Mouse (Mus musculus): Measurements from ENCODE around the gene 4930469K13Rik. TPM values are rescaled to one million over a fixed set of nuclear protein-coding genes. Genes with fewer than 3 reads are reported as not detected.
A peak's percentile ranks its signal among the peaks of the same experiment; 100 is the strongest.
"Not testable (repeated sequence)": the region's sequence is repeated elsewhere in the genome, so short reads cannot be mapped to it uniquely, and the experiment has no call there.

4930469K13Rik gene
- polyA plus RNA-seq (2012; rRNA removed), result not detected in 2 replicates

DNA sequence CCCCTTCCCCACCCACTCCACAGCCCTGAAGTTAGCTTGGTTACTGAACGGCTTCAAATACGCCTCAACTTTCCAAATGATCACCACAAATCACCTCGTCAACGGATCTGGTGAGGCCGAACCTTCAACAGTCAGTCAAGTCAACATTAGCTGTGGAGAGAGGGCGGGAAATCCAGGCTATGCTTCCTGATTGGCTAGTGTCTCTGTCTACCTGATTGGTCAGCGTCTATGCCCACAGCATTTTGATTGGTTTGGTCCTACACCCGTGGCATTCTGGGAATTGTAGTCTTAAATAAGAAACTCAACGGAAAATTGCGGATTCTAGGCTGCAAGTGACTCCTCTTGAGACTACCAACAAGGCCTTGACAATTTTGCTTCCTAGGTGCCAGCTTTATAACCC lies at the start of gene 4930469K13Rik:
Gene 4930469K13Rik, minus strand, starts transcription at position 133 of the 400 bp plus-strand sequence.
- DNase-seq (ENCODE audit: extremely low spot score in 1 of 2, low spot score in 1 of 2), result no peak

DNA sequence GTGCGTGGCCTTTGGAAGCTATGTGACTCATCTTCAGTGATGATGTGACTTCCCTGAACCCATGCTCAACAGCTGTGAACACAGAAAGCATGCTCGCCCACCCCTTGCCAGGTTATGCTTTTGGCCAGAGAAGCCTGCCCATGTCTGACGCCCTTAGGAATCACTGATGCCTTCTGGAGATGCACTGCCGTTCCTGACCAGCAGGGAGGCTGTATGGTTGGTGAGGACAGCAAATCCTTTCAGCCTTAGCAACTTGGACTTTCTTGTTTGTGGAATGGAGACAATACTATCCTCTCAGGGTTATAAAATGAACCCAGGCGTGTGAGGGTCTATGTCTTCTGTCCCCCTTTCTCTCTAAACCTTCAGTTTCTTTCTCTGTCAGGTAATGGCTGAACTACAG lies 48.6 kb upstream of the 4930469K13Rik start:
- no peak for DNase-seq (ENCODE audit: extremely low spot score in 1 of 2, low spot score in 1 of 2)

DNA sequence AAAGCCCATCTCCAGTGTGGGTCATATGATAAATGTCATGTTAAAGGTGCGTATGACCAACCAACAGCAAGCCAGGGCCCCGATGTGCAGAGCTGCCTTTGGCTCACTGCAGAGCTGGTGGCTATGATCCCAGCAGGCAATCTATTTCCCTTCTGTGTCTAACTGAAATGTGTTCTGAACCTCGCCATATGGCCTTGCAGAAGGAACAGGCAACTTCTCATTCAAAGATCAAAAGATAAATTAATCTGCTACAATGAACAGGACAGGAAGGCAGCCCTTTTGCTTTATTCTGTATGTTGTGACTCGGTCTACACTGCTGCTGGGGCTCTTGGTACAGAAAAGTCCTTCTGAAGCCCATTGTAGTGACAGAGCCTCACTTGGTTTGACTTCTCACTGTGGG lies 46.1 kb upstream of the 4930469K13Rik start:
- no peak for DNase-seq (ENCODE audit: extremely low spot score in 1 of 2, low spot score in 1 of 2)

DNA sequence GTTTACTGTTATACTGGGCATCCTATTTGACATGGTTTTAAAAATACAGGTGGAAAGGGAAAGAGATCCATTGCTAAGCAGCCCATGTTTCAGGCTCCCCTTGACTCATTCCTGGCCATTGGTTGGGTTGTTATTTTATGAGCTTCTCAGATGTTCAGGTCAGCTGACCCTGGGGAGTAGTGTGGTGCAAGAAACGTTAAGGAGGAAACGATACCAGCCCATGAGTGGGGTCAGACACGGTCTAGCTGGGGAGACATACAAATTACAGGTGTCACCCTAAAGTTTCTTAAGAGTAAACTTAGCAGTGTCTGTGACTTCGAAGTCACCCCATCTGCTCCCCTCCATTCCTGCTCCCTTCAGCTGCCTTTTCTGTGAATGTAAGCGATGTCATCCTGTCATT lies 45.6 kb upstream of the 4930469K13Rik start:
- DNase-seq (ENCODE audit: extremely low spot score in 1 of 2, low spot score in 1 of 2), result no peak

DNA sequence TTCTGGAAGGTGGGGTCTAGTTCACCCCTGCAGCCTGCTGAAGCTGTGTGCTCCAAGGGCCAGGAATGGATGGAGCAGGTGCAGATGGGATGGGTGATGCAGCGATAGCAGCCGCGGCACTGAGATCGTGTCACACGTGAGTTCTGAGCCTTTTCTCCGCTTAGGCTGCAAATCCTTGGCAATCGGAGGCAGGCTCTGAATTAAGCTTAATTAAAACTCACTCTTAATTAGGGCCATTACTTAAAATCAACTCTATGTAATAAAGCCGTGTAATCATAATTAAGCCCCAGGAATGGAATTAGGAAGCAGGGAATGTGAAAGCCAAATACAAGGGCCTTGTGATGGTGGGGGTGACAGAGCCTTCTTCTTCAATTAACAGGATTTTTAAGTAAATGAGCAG lies 40.9 kb upstream of the 4930469K13Rik start:
- no peak for DNase-seq (ENCODE audit: extremely low spot score in 1 of 2, low spot score in 1 of 2)

DNA sequence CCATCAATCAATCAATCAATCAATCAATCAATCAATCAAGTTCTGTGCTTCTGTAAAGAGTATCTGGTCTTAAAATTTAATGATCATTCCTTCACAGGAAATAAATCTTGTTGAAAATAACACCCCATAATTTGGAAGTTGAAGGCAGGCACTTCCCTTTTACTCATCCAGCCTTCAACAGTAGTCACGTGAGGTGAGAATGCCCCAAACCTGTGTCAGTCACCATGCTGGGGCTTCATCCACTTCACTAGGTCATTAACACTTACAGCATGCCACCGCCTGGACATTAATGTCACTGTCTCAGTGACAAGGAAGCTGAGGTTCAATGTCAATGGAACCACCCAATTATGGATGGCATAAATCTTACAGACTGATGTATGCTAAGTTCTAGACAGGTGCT lies 30.1 kb upstream of the 4930469K13Rik start:
- DNase-seq (ENCODE audit: extremely low spot score in 1 of 2, low spot score in 1 of 2), result no peak

DNA sequence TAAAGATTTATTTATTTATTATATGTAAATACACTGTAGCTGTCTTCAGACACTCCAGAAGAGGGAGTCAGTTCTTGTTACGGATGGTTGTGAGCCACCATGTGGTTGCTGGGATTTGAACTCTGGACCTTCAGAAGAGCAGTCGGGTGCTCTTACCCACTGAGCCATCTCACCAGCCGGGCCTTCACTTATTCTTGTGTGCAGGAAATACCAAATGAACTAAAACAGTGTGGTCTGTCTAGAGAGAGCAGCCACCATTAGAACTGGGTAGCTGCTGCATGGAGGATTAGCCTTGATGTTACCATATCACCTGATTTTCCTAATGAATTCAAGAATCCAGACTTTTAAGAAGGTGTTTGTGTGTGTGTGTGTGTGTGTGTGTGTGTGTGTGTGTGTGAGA lies 27.4 kb upstream of the 4930469K13Rik start:
- DNase-seq (ENCODE audit: extremely low spot score in 1 of 2, low spot score in 1 of 2), result not testable (repeated sequence)

DNA sequence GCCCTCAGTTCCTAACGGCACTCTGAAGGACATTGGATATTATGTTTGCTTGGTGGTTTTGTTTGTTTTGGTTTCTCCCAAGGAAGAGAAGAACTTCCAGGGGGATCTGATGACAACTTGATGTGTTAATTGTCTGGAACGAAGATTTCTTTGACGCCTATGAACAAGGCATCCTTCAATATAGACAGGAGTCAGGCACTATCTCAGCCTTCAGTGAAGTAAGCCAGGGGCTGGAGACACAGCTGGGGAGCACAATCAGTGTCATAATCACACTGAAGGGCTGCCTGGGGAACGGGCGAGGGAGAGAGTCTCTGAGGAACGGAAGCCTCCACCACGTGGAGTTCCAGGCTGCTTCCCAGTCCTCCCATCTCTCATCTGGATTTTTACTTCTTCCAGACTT lies 26.5 kb upstream of the 4930469K13Rik start:
- DNase-seq (ENCODE audit: extremely low spot score in 1 of 2, low spot score in 1 of 2), result no peak

DNA sequence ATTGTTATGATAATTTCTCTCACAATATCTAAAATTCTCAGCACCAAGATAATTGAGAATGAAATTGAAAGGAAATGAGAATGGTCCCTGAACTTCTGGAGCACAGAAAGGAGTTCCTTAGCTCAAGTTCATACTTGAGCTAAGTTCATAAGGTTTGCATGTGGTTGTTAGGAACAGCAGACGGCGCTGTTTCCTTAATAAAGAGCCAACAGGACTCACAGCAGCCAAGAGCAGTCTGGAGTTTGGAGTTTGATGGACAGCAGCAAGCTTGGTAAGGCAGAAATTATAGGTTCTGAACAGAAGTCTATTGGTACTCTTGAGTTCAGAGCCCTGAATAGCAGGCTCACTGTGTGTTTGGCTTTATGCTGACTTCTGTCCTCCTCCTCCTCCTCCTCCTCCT lies 24.8 kb upstream of the 4930469K13Rik start:
- DNase-seq (ENCODE audit: extremely low spot score in 1 of 2, low spot score in 1 of 2), result peak in 1 of 2 experiments; percentile 48

DNA sequence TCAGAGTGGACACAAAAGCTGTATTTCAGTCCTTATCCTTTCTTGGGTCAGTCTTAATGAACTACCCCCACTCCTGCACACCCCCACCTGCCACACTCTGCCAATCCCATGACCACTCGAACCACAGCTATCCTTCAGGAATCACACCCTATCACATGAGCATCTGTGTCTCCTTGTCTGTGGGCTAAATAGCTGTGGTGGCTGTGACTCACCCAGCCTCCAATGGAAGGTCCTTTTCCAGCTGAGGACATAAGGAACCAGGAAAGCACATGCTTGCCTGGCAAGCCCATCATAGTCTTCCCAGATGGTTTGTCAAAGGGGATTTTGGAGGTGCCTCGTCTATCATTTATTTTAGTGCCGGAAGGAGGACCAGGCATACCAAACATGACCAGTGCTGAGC lies 20.0 kb upstream of the 4930469K13Rik start:
- no peak for DNase-seq (ENCODE audit: extremely low spot score in 1 of 2, low spot score in 1 of 2)

DNA sequence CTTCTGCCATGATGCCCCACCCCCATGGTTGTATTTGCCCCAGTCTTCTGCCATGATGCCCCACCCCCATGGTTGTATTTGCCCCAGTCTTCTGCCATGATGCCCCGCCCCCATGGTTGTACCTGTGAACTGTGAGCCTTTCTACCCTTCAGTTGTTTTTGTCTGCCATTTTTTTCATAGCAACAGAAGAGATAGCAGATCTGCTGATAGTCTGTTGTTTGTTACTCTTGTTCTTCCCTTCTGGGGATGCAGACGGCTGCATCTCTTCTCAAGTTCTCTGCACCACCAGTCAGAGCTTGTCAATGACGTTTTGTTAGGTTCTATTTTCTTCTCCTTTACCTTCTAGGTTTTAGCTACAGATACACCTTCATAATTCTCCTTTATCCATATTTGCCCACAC lies 19.2 kb upstream of the 4930469K13Rik start:
- DNase-seq (ENCODE audit: extremely low spot score in 1 of 2, low spot score in 1 of 2), result no peak

DNA sequence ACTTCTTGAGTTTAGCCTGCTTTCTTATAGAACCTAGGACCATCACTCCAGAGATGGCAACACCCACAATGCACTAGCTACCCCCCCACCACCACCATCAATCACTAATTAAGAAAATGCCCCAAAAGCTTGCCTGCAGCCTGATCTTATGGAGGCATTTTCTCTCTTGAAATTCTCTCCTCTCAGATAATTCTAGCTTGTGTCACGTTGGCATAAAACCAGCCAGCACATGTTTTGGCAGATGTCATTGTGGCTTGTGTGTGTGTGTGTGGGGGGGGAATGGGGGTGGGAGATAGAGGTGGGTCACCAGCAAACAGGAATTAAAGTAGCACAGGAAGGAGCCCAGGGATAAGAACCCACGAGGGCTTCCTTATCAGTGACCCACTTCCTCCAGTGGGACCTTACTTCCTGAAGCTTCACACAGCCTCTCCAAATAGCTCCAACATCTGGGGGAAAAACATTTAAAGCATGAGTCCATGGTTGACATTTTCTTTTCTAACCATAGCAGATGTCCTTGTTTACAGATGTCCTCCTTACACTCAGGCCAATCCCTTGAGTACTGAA lies 18.3 kb upstream of the 4930469K13Rik start:
- DNase-seq (ENCODE audit: extremely low spot score in 1 of 2, low spot score in 1 of 2), result no peak

DNA sequence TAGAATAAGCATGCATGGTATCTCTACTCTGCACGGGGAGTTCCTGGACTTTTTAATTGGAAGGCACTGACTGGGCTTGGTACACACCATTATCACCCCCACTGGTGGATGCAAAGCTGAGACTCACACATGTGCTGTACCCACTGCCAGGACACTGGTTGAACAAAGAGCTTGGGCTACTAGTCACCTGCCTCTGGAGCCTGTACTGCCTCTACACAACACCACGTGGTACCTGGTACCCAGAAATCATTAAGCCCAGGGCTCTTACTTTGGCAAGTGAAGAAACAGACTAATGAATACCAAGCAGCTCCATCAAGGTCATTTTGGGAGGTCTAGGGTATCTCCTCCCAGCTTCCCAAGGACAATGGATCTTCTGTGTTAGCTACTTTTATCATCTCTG lies 15.4 kb upstream of the 4930469K13Rik start:
- no peak for DNase-seq (ENCODE audit: extremely low spot score in 1 of 2, low spot score in 1 of 2)

DNA sequence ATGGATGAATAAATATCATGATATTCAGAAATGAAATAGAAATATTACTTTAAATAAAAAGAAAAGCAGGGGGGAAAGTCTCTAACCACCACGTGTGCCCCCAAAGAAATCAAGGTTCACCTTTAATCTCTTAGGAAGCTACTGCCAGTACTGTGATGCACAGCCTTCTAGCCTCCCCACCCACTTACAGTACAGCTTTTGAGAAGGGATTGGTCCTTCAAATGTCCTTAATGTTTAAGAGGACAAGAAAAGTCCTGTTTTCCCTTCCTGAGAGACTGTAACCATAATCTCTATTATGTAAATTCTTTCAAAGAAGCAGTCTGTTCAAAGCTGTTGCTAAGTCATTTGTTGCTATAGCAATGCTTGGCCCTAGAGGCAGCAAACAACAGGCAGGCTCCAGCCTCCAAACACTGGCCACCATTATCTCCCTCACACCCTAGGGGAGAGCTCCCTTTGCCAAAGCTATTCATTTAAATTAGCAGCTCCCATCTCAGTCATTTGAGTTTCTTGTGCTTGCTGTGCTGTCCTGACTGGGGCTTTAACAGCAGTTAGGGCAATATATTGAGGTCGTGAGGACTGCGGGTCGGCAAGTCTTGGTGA lies 14.5 kb upstream of the 4930469K13Rik start:
- DNase-seq (ENCODE audit: extremely low spot score in 1 of 2, low spot score in 1 of 2), result peak; percentile 11 to 54

DNA sequence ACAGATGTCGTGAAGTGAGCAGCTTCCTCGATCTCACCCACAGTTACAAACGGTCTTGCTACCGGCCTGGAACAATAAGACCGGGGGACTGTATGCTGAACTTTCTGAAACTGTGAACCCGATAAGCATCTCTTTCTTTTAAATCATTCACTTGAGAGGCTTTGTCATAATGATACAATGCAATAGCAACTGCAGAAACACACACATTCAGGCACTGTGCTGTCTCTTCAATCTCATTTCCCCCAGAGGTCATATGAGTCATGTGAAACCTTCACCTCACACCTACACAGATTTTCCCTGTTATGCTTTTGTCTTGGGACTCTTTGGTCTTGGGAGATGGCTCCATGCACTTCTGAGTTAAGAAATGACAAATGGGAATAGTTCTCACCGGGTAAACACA lies 13.6 kb upstream of the 4930469K13Rik start:
- DNase-seq (ENCODE audit: extremely low spot score in 1 of 2, low spot score in 1 of 2), result no peak

DNA sequence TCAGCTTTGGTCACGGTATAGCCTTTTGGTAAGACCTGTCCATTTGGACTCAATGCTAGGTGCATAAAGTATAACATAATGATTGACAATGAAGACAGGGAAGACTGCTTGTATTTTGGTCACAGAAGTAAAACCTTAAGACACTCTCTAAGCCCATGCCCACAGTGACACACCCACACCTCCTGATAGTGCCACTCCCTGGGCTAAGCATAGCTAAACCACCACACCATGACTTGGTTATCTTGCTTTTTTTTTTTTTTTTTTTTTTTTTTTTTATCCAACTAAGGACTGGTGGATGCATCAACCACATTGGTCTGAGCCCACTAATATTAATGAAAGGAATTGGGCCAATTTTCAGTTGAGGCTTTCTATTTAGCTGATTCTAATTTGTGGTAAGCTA lies 10.9 kb upstream of the 4930469K13Rik start:
- DNase-seq (ENCODE audit: extremely low spot score in 1 of 2, low spot score in 1 of 2), result no peak

DNA sequence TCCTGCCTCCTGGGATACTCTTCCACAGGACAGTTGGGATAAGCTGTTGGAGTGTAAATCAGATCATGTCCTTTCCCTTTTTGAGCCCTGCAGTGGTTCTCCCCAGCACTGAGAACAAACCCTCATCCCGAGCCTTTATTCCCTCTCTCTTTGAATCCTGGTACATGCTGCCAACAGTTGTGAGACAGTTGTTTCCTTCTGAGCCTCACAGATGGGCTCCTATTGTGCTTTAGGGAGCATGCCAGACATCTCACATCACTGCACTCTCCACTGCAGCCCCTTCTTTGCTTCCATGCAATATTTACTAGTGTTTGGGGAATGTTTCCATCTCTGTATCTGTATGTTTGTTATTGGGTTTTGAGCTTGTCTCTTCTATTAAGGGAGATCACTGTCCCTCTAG lies 6.6 kb upstream of the 4930469K13Rik start:
- no peak for DNase-seq (ENCODE audit: extremely low spot score in 1 of 2, low spot score in 1 of 2)

DNA sequence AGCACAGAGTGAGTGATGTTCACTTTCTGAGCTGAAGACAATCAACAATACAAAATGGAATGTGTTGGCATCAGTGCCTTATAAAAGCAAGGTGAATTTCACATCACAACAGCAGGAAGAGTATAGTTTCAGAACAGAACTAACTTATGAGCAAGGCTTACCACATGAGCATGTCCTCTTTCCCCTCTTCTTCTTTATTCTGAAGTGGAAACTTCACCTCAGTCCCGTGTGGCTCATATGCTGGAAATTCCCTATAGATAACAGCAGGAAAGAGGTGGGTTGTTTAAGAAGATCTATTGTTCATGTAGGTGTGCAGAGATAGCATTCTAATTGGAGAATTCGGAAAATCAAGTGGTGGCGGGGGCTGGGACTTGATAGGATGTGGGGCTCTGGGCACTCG lies 3.5 kb upstream of the 4930469K13Rik start:
- no peak for DNase-seq (ENCODE audit: extremely low spot score in 1 of 2, low spot score in 1 of 2)

DNA sequence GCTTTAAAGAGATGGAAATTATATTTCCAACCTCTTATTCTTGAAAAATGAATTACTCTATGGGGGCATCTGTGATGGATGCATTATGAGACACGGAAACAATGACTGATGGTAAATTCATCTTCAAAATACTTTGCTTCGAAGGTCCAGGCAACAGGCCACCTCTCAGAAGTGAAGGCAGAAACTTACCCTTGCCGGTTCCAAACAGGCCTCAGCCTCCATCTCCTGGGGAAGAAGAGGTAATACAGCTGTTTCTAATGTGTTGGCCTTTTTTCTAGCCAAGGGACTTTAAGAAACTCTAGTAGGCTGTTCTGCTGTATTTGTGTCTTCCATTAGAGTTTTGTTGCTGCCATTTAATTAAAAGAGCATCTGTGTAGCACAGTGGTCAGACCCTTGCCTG lies 11.3 kb downstream of the 4930469K13Rik start:
- no peak for DNase-seq (ENCODE audit: extremely low spot score in 1 of 2, low spot score in 1 of 2)

DNA sequence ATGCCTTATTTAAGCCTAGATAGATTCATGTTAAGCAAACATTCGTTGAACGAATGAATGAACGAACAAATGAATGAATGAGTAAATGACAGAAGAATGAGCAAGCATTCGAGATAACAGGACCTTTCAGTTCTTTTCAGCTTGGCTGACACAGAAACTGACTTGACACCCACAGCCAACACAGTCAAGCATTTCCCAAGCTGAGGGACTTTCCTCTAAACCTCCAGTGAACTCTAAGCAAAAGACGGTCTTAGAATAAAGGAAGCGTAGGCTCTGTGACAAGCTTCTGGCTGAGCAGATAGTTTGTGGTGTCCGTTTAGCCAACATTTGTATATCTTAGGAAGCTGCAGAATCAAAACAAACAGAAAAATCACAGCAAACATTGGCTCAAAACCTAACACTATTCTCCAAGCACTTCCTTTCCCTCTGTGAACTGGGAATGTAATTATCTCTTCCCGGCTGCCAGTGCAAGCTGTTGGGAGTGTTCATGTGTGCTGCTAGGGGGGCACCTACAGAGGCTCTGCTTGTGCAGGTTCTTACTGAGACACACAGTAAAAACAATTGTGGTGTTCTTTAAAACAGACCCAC lies 12.1 kb downstream of the 4930469K13Rik start:
- no peak for DNase-seq (ENCODE audit: extremely low spot score in 1 of 2, low spot score in 1 of 2)

DNA sequence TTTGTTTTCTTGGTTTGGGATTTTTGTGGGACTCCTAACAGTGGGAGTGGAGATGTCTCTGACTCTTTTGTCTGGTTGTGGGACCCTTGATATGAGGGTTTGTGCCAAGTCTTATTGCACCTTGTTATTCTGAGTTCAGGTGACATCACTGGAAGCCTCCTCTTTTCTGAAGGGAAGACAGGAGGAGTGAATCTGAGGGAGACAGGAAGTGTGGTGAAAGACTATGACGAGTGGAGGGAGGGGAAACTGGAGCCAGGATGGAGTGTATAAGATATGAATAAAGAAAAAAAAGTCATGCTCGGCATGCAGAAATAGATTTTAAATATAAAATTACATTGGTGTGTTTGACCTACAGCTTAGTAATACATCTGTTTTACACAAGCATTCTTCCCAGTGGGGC lies 13.7 kb downstream of the 4930469K13Rik start:
- no peak for DNase-seq (ENCODE audit: extremely low spot score in 1 of 2, low spot score in 1 of 2)

DNA sequence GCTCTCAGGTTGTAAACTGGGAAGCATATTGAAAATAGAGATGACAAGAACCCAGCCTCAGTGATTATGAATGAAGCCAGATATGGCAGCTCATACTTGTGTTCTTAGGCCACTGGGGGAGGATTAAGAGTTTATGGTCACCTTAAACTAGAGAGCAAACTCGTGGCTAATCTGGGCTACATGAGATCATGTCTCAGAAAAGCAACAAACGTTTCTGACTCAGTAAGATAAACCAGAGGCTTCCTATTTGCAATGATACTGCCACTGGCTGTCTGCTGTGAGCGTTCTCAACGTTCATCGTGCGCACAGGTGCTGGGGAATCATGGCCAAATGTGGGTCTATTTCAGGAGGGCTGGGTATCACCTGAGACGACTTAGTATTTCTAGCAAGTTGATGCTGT lies 14.6 kb downstream of the 4930469K13Rik start:
- no peak for DNase-seq (ENCODE audit: extremely low spot score in 1 of 2, low spot score in 1 of 2)
